9 mouse cellular contexts compared by ENCODE assay signal in genomic region chr7:98729661-98730271, GRCm38 (mm10). TPM values are rescaled to one million over a fixed set of nuclear protein-coding genes. Genes with fewer than 3 reads are reported as not detected.
DNase-seq lines count a peak whose midpoint lies in the region; ATAC-seq and TF ChIP-seq lines count a peak whose summit lies in the region.
"Had no signal": no experiment of that assay in that cellular context is flagged by ENCODE, and none has a peak within 500 bp of the region (broad histone marks: within the 10 kb centered on the region; RNA-seq: fewer than 3 reads in every experiment).

No protein-coding gene starts in this region.

- no peak overlapping the region for H3K27ac ChIP-seq in heart, embryonic 13.5 days (replicated peaks)
- H3K27ac ChIP-seq in forebrain, postnatal 0 days (ENCODE audit: low read depth, low read length) = no peak overlapping the region
- H3K27ac ChIP-seq in limb, embryonic 15.5 days = no peak overlapping the region
- H3K27ac ChIP-seq in liver, embryonic 12.5 days = no peak overlapping the region

- WGBS in heart, embryonic 13.5 days = 26% methylated on average over 19 of the region's 19 CpGs
- 12% methylated on average over 19 of the region's 19 CpGs for WGBS in forebrain, postnatal 0 days
- WGBS in limb, embryonic 15.5 days = 18% methylated on average over 19 of the region's 19 CpGs
- WGBS in liver, embryonic 12.5 days (ENCODE audit: insufficient replicate concordance) = 33% methylated on average over 19 of the region's 19 CpGs

- H3K27me3 ChIP-seq in heart, embryonic 13.5 days (replicated peaks) = peaks cover 33% of the 10 kb centered on the region
- H3K27me3 ChIP-seq in forebrain, postnatal 0 days (ENCODE audit: insufficient read depth, low read length) = no peaks in the 10 kb centered on the region
- H3K27me3 ChIP-seq in limb, embryonic 15.5 days = peaks cover 30% of the 10 kb centered on the region; the same call in 1 of the 2 replicates
- H3K27me3 ChIP-seq in liver, embryonic 12.5 days (replicated peaks) = peaks cover 25% of the 10 kb centered on the region

- H3K9me3 ChIP-seq in heart, embryonic 13.5 days = no peaks in the 10 kb centered on the region
- H3K9me3 ChIP-seq in forebrain, postnatal 0 days (ENCODE audit: low read length) = no peaks in the 10 kb centered on the region
- H3K9me3 ChIP-seq in limb, embryonic 15.5 days = no peaks in the 10 kb centered on the region
- H3K9me3 ChIP-seq in liver, embryonic 12.5 days (replicated peaks) = no peaks in the 10 kb centered on the region
- H3K9me3 ChIP-seq: G1E had no signal

- peak overlapping the region; percentile 62 for H3K4me2 ChIP-seq in heart, embryonic 13.5 days
- peak overlapping the region; percentile 32 for H3K4me2 ChIP-seq in forebrain, postnatal 0 days (ENCODE audit: low read depth)
- H3K4me2 ChIP-seq in limb, embryonic 15.5 days = peak overlapping the region; percentile 33
- no peak overlapping the region for H3K4me2 ChIP-seq in liver, embryonic 12.5 days

- ATAC-seq in heart, embryonic 13.5 days (ENCODE audit: extremely low read depth, insufficient number of reproducible peaks, low FRiP score, low TSS enrichment) = no peak
- peak; percentile 58 for ATAC-seq in forebrain, postnatal 0 days
- no peak for ATAC-seq in limb, embryonic 15.5 days (ENCODE audit: insufficient number of reproducible peaks, low FRiP score, low TSS enrichment, low read depth)
- no peak for ATAC-seq in liver, embryonic 12.5 days

- no peak for TF ChIP-seq CTCF in forebrain, postnatal 0 days (IDR thresholded peaks at IDR 0.05; ENCODE audit: low read depth)

- intact Hi-C loops in heart, postnatal 25 days (cut with DNase I) = no loop called here

- H3K4me3 ChIP-seq in heart, embryonic 13.5 days = peak overlapping the region; percentile 24
- peak overlapping the region; percentile 3; the same call in 1 of the 2 replicates for H3K4me3 ChIP-seq in forebrain, postnatal 0 days (ENCODE audit: low read depth, low read length)
- H3K4me3 ChIP-seq in limb, embryonic 15.5 days = 0 out of 2 replicates have a peak overlapping the region, but pooled peaks have one; percentile 10
- H3K4me3 ChIP-seq in liver, embryonic 12.5 days = no peak overlapping the region

- no peak for DNase-seq in heart, postnatal 25 days (ENCODE audit: low spot score)
- peak; percentile 62 for DNase-seq in ZHBTc4 (ENCODE audit: low read depth, low spot score)
- DNase-seq in forebrain, postnatal 0 days = no peak
- no peak for DNase-seq in adrenal gland, adult 18-20 months (ENCODE audit: low spot score in 2 of 2)
- no peak for DNase-seq in frontal cortex, postnatal 14 days (ENCODE audit: low spot score in 2 of 2)

- peak overlapping the region; percentile 45 for H3K9ac ChIP-seq in heart, embryonic 13.5 days
- H3K9ac ChIP-seq in forebrain, postnatal 0 days = no peak overlapping the region
- H3K9ac ChIP-seq in limb, embryonic 15.5 days = no peak overlapping the region
- H3K9ac ChIP-seq in liver, embryonic 12.5 days = no peak overlapping the region

- peaks cover 10% of the 10 kb centered on the region for H3K4me1 ChIP-seq in heart, embryonic 13.5 days
- no peaks in the 10 kb centered on the region for H3K4me1 ChIP-seq in forebrain, postnatal 0 days (ENCODE audit: insufficient read depth)
- H3K4me1 ChIP-seq in limb, embryonic 15.5 days = peaks cover 29% of the 10 kb centered on the region
- no peaks in the 10 kb centered on the region for H3K4me1 ChIP-seq in liver, embryonic 12.5 days

- H3K36me3 ChIP-seq in heart, embryonic 13.5 days = no peaks in the 10 kb centered on the region
- no peaks in the 10 kb centered on the region for H3K36me3 ChIP-seq in forebrain, postnatal 0 days (ENCODE audit: insufficient read depth)
- H3K36me3 ChIP-seq in limb, embryonic 15.5 days = no peaks in the 10 kb centered on the region
- no peaks in the 10 kb centered on the region for H3K36me3 ChIP-seq in liver, embryonic 12.5 days
- H3K36me3 ChIP-seq: G1E had no signal

RNA-seq across cellular contexts. Expression of gene Thap12, which starts 26.9 kb away (rescaled TPM):
- 35.5 and 35.7 TPM in 2 replicates for polyA plus RNA-seq in heart, embryonic 13.5 days (2015; fragmentation: Nextera tagmentation; extraction: Ambion mirVana)
- 10 to 100 TPM; 70.0 to 76.2 TPM for total RNA-seq in heart, postnatal 25 days (2021)
- 88.8 and 97.3 TPM in 2 replicates for total RNA-seq in forebrain, postnatal 0 days (2014; rRNA removed)
- polyA plus RNA-seq in forebrain, postnatal 0 days (2015; fragmentation: Nextera tagmentation; extraction: Ambion mirVana) = 45.1 and 51.3 TPM in 2 replicates
- 49.9 and 57.0 TPM in 2 replicates for polyA plus RNA-seq in limb, embryonic 15.5 days (2015; fragmentation: Nextera tagmentation; extraction: Ambion mirVana)
- 10 to 100 TPM; 64.2 to 80.5 TPM for total RNA-seq in adrenal gland, adult 18-20 months (2021)
- 27.7 and 28.9 TPM in 2 replicates for polyA plus RNA-seq in liver, embryonic 12.5 days (2016; fragmentation: Nextera tagmentation; extraction: Ambion mirVana)
